Mouse (Mus musculus) layer of hippocampus, adult 2 months (tissue): ENCODE measurements around the gene Myadm. TPM values are rescaled to one million over a fixed set of nuclear protein-coding genes. Genes with fewer than 3 reads are reported as not detected.

Experiments
- DNase-seq, 2 experiments: peaks; one replicate each; pipeline ENCODE4 v3.0.0; 2022; ENCODE audit warnings: low spot score in 2 of 2
- H3K27ac ChIP-seq: fragments of 200-600 bp; 2 replicates; pipeline ENCODE4 v1.8.1; 2022
- H3K4me3 ChIP-seq: fragments of 200-600 bp; 2 replicates; pipeline ENCODE4 v1.8.1; 2022; ENCODE audit warnings: mild to moderate bottlenecking
- CTCF ChIP-seq: fragments of 200-600 bp; conservative IDR thresholded peaks from 2 replicates; pipeline ENCODE4 v1.8.1; 2022; ENCODE audit warnings: antibody characterized with exemption, mild to moderate bottlenecking, moderate library complexity
- total RNA-seq, 2 experiments: library from RNA; stranded (reverse); gene quantifications; 2 replicates each; pipeline ENCODE4 v1.2.3; 2021

Myadm gene
- total RNA-seq, 2 experiments from 2014 or later, result 52.5 to 60.1 TPM

- no peak overlapping the region for H3K4me3 ChIP-seq
- no peak for DNase-seq
- H3K27ac ChIP-seq, result no peak overlapping the region
- TF ChIP-seq CTCF, result no peak
Observed at GRCm38 (mm10) chr7:3295321-3296110, 6.6 kb downstream of the Myadm start.

DNA sequence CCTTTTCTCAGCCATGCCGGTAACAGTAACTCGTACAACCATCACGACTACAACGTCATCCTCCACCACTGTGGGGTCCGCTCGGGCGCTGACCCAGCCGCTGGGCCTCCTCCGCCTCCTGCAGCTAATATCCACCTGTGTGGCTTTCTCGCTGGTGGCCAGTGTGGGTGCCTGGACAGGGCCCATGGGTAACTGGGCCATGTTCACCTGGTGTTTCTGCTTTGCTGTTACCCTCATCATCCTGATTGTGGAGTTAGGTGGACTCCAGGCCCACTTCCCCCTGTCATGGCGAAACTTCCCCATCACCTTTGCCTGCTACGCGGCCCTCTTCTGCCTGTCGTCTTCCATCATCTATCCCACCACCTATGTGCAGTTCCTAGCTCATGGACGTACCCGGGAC lies 7.8 kb downstream of the Myadm start:
- Histone ChIP-seq H3K4me3 (no peak overlapping the region), H3K27ac (no peak overlapping the region)
- TF ChIP-seq CTCF, result no peak
- no peak for DNase-seq

DNA sequence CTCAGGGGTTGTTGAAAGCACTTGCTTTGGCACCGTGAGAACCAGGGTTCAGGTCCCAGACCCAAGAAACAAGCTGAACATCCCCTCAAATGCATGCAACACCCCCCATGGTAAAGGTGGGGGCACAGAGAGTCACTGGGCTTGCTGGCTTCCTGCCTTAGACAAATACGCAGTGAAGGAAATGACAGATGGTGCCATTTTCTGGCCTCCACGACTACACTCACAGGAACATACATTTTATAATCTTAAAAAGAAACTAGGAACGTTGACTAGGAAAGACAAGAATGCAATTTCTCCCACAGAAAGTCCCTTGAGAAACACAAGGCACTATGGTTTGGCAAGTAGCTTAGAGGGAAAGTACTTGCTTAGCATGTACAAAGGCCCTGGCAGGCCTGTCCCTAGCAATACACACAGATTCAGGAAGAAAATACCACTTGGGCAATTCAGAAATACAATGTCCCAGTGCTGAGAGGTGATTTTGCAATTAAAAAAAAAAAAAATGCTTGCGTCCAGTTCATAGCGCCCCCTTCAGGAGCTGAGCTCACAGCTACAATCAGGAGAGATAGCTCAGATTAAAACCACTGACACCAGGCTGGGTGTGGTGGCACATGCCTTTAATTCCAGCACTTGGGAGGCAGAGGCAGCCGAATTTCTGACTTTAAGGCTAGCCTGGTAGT lies 11.2 kb downstream of the Myadm start:
- no peak for DNase-seq
- TF ChIP-seq CTCF, result peak; percentile 73
- Histone ChIP-seq H3K27ac (peak overlapping the region; percentile 68), H3K4me3 (no peak overlapping the region)

GRCm38 (mm10) chr7:3300891-3301627 lies 12.2 kb downstream of the Myadm start:
- H3K27ac ChIP-seq, result peak overlapping the region; percentile 68; the same call in 1 of the 2 replicates

DNA sequence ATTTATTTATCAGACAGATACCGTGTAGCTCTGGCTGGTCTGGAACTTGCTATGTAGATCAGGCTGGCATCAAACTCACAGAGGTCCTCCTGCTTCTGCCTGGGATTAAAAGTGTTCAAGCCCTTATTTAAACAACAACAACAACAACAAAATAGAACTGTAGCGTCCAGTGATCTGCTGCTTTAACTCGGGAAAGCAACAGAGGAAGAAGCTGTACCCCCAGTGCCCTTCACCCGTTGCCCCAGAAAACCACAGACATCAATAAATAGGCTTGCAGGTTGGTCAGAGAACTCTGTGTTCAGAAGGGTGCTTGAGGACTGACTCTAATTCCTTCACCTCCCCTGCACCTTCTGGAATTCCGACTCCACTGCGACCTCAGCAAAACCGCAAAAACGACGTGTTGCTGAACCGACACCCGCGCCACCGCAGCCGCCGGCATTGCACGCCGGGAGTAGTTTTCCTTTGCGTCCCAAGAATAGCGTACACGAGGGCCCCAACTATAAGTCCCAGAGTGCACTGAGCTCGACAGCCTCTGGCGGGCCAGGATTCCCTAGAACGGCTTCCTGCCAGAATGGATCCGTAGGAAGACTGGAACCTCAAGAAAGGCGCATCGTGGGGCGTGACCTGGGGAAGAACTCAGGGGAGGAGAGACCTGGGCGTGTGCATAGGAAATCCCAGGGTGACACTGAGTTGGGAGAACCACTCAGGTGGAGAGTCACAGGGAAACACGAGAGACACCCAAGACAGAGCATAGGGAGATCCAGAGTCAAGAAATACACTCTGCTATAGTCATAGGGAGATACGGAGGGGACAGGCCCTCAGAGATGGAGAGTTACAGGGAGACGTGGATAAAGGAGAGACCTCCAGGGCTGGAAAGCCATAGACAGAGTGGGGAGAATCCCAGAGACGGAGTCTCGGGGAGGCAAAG lies 13.0 kb downstream of the Myadm start:
- DNase-seq, result peak in 1 of 2 experiments; percentile 21
- Histone ChIP-seq H3K27ac (peak overlapping the region; percentile 68), H3K4me3 (peak overlapping the region; percentile 78)
- no peak for TF ChIP-seq CTCF

More at GRCm38 (mm10) chr7:3300891-3301627, 12.2 kb downstream of the Myadm start:
- H3K4me3 ChIP-seq, result no peak overlapping the region
- no peak for TF ChIP-seq CTCF
- no peak for DNase-seq

GRCm38 (mm10) chr7:3302556-3303275 lies 13.8 kb downstream of the Myadm start:
- peak; percentile 85 for TF ChIP-seq CTCF
- H3K4me3 ChIP-seq, result peak overlapping the region; percentile 78
- no peak for DNase-seq
- peak overlapping the region; percentile 68 for H3K27ac ChIP-seq

DNA sequence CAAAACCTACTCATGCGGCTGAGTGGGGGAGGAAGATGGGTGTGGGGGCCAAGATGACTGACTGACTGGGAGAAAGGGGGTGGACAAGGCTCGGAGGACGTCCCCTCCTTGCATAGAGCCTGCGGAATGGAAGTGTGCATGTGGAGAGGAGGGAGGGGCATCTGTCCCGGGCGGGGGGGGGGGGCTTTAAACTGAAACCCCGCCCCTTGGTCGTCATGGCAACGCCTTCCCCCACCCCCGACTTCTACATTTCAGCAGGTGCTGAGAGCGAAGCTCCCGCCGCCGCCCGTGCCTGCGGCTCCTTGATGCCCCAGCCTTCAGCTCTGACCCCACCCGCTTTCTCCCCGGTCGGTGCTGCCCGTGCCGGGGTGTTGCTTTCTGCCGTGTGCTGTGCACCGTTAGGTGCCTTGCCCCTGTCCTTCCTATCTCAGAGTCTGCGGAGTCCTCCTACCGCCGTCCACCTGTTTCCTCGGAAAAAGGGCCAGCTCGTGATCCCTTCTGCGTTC lies 14.4 kb downstream of the Myadm start:
- TF ChIP-seq CTCF, result no peak; the same call in 1 of the 2 replicates
- DNase-seq, result peak; percentile 75 to 79
- peak overlapping the region; percentile 95 for H3K27ac ChIP-seq

DNA sequence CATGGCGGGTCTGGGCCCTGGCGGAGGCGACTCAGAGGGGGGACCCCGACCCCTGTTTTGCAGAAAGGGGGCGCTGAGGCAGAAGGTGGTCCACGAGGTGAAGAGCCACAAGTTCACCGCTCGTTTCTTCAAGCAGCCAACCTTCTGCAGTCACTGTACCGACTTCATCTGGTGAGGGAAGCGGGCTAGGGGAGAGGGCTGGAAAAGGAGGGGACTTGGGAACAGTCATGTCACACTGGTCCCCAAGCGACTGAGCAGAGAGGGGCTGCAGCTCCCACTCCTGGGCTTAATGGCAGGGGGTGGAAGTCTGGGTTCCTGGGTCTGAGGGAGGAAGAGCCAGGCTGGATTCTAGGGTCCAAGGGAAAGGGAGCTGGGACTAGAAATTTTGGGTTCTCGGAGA lies 14.9 kb downstream of the Myadm start:
- peak overlapping the region; percentile 95 for H3K27ac ChIP-seq
- TF ChIP-seq CTCF, result no peak; the same call in 1 of the 2 replicates
- no peak for DNase-seq
- H3K4me3 ChIP-seq, result peak overlapping the region; percentile 78

More for the DNA sequence above, 14.4 kb downstream of the Myadm start:
- H3K4me3 ChIP-seq, result peak overlapping the region; percentile 78

- DNase-seq, result peak; percentile 49 to 63
- H3K27ac ChIP-seq, result peak overlapping the region; percentile 95
Observed at GRCm38 (mm10) chr7:3304298-3304697, 15.4 kb downstream of the Myadm start.

DNA sequence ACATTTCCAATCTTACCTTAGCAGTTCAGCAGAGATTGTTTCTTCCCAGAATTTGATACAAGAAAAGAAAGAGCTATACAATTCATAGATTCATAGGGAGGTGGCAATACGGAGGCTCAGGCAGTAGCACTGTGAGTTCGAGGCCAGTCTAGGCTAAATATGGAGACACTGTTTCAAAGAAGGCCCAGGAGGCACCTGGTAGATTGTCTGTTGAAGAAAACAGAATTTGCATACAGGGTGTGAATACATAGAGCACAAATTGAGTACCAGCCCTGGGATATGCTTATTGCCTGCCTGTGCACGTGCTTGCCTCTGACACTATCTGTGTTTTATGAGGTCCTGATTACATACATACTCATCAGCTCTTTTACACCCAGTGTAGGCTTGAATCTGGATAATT lies 17.5 kb downstream of the Myadm start:
- no peak for DNase-seq
- Histone ChIP-seq H3K27ac (no peak overlapping the region), H3K4me3 (peak overlapping the region; percentile 42)
- TF ChIP-seq CTCF, result no peak

More at GRCm38 (mm10) chr7:3304298-3304697, 15.4 kb downstream of the Myadm start:
- peak overlapping the region; percentile 78 for H3K4me3 ChIP-seq
- no peak for TF ChIP-seq CTCF

DNA sequence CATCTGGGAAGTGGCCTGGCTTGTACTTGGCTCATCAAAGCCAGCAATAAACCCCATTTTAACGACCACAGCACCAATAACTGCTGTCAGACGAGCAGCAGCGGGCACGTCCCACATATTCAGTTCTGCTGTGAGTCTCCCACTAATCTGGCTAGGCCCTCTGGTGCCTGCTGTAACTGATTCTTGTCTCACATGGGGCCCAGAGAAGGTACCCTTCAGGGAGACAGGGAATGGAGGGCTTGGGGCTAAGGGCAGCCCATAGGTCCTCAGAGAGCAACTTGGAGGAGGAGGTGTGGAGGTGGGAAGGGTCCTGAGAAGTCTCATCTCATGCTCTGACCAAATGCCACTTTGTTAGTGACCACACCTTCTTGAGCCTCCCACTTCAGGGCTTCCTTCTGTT lies 19.8 kb downstream of the Myadm start:
- DNase-seq, result no peak
- TF ChIP-seq CTCF, result no peak
- Histone ChIP-seq H3K4me3 (no peak overlapping the region), H3K27ac (no peak overlapping the region)
